Mouse (Mus musculus): Measurements from ENCODE around the gene Cldn22. TPM values are rescaled to one million over a fixed set of nuclear protein-coding genes. Genes with fewer than 3 reads are reported as not detected.

Cldn22 gene
- polyA plus RNA-seq, 1 experiment from 2014 or later: not detected

DNA sequence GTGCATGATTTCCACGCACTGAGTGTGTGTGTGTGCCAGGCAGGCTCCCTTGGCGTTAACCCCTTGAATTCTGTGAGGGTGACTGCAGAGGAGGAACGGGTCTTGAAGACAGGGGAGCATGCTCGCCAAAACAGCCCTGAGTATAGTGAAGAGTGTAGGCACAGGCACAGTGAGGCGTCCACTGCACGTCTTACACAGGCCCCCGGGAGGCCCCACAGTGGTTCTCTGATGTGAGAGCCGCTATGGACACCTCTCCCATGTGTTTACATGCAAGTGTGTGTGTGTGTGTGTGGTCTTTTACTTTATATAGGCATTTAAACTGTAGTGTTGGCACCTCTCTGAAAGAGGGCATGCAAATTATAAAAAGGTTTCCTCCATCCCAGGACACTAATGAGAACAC, 42.3 kb downstream of the Cldn22 start:
- H3K4me3 ChIP-seq (replicated peaks): no peak overlapping the region
- 82% methylated on average over 8 of the region's 8 CpGs for WGBS
- peaks cover 47% of the 10 kb centered on the region for H3K36me3 ChIP-seq
- no peak overlapping the region for H3K9ac ChIP-seq
- ATAC-seq (ENCODE audit: insufficient number of reproducible peaks, low FRiP score, low TSS enrichment, low read depth): no peak
- no peaks in the 10 kb centered on the region for H3K27me3 ChIP-seq
- H3K9me3 ChIP-seq (replicated peaks): no peaks in the 10 kb centered on the region
- no peaks in the 10 kb centered on the region for H3K4me1 ChIP-seq
- H3K4me2 ChIP-seq (replicated peaks): no peak overlapping the region
- H3K27ac ChIP-seq (replicated peaks): no peak overlapping the region

DNA sequence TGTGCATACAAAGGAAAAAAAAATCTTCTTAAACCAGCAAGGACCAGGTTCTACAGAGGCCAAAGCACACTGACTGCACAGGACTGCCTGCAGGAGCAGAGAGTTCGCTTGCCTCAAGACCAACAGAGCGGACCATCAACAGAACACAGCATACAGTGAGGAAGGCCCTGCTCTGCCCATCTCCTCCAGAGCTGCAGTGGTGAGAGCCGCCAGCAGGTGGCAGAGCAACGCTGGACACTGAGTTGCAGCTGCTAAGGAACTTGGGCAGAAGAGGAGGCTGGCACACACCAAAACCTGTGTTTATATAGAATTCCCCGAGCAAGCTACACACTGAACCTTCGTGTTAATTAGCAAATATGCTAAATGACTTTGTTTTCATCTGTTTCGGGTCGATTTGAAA, 42.8 kb downstream of the Cldn22 start:
- no peak; the same call in 1 of the 2 replicates for ATAC-seq (ENCODE audit: insufficient number of reproducible peaks, low FRiP score, low TSS enrichment, low read depth)
- WGBS: 21% methylated on average over 8 of the region's 8 CpGs
- H3K36me3 ChIP-seq: peaks cover 45% of the 10 kb centered on the region
- H3K4me3 ChIP-seq (replicated peaks): no peak overlapping the region
- H3K27me3 ChIP-seq: no peaks in the 10 kb centered on the region
- H3K27ac ChIP-seq (replicated peaks): no peak overlapping the region
- no peaks in the 10 kb centered on the region for H3K9me3 ChIP-seq (replicated peaks)
- H3K9ac ChIP-seq: no peak overlapping the region
- no peak overlapping the region for H3K4me2 ChIP-seq (replicated peaks)
- H3K4me1 ChIP-seq: 0 out of 2 replicates have a peak, but pooled peaks cover 2% of the 10 kb centered on the region

DNA sequence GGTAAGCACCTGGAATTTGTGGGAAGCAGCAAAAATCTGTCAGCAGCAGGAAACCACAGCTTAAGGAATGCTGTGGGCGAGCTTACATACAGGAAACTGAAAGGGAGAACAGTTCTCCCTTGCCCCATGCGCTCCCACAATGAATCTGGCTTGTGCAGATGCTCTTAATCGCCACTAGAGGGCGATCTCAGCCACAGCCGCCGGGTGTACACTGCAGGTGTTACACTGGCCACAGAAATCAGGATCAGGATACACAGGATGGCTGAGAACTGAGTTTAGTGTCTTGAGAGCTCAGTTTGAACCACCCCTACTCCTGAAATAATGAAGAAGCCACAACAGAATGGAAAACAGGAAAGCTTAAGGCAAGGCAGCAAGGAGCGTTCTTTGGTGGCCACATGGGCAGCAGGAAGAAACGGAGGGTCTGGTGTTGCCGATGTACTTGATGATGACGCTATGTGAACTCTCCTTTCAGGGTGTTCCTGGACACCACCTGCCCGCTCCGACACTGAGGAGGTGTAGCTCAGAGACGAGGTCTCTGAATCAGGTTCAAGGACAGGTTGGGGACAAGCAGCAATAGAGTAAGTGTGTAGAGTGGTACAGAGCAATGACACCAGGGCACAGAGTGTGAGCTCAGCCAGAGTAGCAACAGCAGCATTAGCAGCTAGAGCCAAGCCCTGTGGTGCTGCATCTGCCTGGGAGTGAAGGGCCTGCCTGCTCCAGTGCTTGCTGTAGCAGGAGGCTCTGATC, 48.3 kb downstream of the Cldn22 start:
- Histone ChIP-seq H3K27ac (replicated peaks) (no peak overlapping the region), H3K4me1 (0 out of 2 replicates have a peak, but pooled peaks cover 5% of the 10 kb centered on the region), H3K36me3 (peaks cover 20% of the 10 kb centered on the region), H3K9me3 (replicated peaks) (no peaks in the 10 kb centered on the region), H3K9ac (no peak overlapping the region), H3K4me3 (replicated peaks) (no peak overlapping the region), H3K4me2 (replicated peaks) (no peak overlapping the region), H3K27me3 (no peaks in the 10 kb centered on the region)
- peak; percentile 77; the same call in 1 of the 2 replicates for ATAC-seq (ENCODE audit: insufficient number of reproducible peaks, low FRiP score, low TSS enrichment, low read depth)
- WGBS: 46% methylated on average over 13 of the region's 13 CpGs

DNA sequence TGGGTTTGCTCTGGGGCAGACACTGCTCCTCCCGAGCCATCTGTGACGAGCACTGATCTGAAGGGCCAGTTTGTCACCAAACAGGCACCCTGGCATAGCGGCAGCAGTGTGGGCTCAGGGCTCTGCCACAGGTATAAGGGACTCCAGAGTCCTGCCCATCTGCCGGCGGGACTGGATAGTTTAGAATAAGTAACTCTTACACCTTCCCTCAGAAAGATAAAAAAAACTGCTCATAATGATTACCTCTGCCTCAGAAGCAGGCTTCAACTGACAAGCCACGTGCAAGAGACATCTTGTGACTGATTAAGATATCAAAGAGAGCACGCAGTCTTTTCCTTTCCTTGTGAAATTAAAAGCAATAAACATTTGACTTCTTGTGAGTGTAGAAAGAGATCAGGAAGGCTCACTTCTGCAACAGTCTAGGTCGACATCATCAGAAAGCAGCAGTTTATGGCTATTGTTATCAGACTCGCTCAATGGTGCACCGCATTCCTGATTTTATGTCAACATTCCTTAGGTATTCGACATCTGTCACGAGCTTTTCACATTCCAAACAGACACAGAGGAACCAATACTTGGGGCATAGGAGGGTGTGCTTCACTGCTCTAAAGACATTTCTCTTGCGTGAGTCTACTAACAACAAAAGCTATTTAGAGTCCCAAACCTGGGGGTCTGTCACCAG, 50.4 kb downstream of the Cldn22 start:
- H3K36me3 ChIP-seq: peaks cover 26% of the 10 kb centered on the region; the same call in 1 of the 2 replicates
- 56% methylated on average over 13 of the region's 13 CpGs for WGBS

More for the DNA sequence above, 50.4 kb downstream of the Cldn22 start:
- Histone ChIP-seq H3K27ac (replicated peaks) (no peak overlapping the region), H3K4me2 (replicated peaks) (no peak overlapping the region), H3K4me1 (0 out of 2 replicates have a peak, but pooled peaks cover 5% of the 10 kb centered on the region), H3K9ac (no peak overlapping the region), H3K4me3 (replicated peaks) (no peak overlapping the region), H3K9me3 (replicated peaks) (no peaks in the 10 kb centered on the region), H3K27me3 (no peaks in the 10 kb centered on the region)
- no peak for ATAC-seq (ENCODE audit: insufficient number of reproducible peaks, low FRiP score, low TSS enrichment, low read depth)

Other genes with a start within 250 kb of the Cldn22 start
- 10.5 and 12.7 TPM in 2 replicates for gene Ing2, start 148.9 kb upstream of the Cldn22 start, polyA plus RNA-seq (2015; fragmentation: Nextera tagmentation; extraction: Ambion mirVana)
- gene Cdkn2aip, start 110.5 kb upstream of the Cldn22 start, polyA plus RNA-seq (2015; fragmentation: Nextera tagmentation; extraction: Ambion mirVana): 21.5 and 22.9 TPM in 2 replicates
- gene Cldn24, start 2.3 kb upstream of the Cldn22 start, polyA plus RNA-seq (2015; fragmentation: Nextera tagmentation; extraction: Ambion mirVana): not detected in 2 replicates
- 11.9 and 12.0 TPM in 2 replicates for gene Wwc2, start 166.4 kb downstream of the Cldn22 start, polyA plus RNA-seq (2015; fragmentation: Nextera tagmentation; extraction: Ambion mirVana)

Data from embryonic facial prominence, embryonic 15.5 days (tissue).